Mouse (Mus musculus): Measurements from ENCODE around the gene Hoxa2. TPM values are rescaled to one million over a fixed set of nuclear protein-coding genes. Genes with fewer than 3 reads are reported as not detected.

Gene Hoxa2
- total and polyA plus RNA-seq, 3 experiments, result not detected

DNA sequence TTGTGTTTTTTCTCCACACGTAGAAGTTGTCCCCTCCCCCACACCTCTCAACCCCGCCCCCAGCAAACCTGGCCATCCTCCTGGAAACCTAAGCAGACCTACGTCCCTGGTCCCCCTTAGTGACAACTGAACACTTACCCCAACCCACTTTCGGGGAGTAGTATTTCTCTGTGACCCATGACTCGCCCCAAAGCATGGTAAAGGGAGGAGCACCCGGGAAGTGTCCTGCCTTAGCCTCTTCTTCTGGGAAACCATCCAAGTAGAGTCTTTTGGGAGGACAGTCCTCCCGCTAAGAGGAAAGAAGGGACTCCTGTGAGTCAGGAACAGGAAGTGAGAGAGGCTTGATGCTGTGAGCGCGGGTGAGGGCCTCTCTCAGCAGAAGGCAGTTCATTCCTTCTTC lies 4.7 kb downstream of the Hoxa2 start:
- H3K27me3 ChIP-seq (ENCODE audit: control insufficient read depth in 1 of 2, insufficient read depth in 2 of 2, low read length in 2 of 2), result no peaks in the 10 kb centered on the region
- no peaks in the 10 kb centered on the region for H3K36me3 ChIP-seq (ENCODE audit: control insufficient read depth in 1 of 2, insufficient read depth in 2 of 2, low read length in 2 of 2)
- no peaks in the 10 kb centered on the region for H3K9me3 ChIP-seq (replicated peaks; ENCODE audit: insufficient read depth, low read length)
- TF ChIP-seq TCF12 (IDR thresholded peaks at IDR 0.05; ENCODE audit: low read depth, low read length) (no peak), MAX (IDR thresholded peaks at IDR 0.05; ENCODE audit: low read length) (no peak)
- no peak overlapping the region for H3K4me3 ChIP-seq (ENCODE audit: control insufficient read depth in 1 of 2, insufficient read depth in 1 of 2, low read depth in 2 of 2, low read length in 2 of 2)
- H3K27ac ChIP-seq (ENCODE audit: control insufficient read depth, low read depth, low read length), result no peak overlapping the region
- no peak for DNase-seq (ENCODE audit: low read depth, low spot score)
- no peaks in the 10 kb centered on the region for H3K4me1 ChIP-seq (ENCODE audit: control insufficient read depth in 1 of 2, insufficient read depth in 2 of 2, low read length in 2 of 2)
- no peak overlapping the region for H3K9ac ChIP-seq (ENCODE audit: control insufficient read depth, low read depth, low read length, poor library complexity, severe bottlenecking)
- H3K79me2 ChIP-seq (ENCODE audit: control insufficient read depth, insufficient read depth, low read length, poor library complexity), result no peaks in the 10 kb centered on the region

DNA sequence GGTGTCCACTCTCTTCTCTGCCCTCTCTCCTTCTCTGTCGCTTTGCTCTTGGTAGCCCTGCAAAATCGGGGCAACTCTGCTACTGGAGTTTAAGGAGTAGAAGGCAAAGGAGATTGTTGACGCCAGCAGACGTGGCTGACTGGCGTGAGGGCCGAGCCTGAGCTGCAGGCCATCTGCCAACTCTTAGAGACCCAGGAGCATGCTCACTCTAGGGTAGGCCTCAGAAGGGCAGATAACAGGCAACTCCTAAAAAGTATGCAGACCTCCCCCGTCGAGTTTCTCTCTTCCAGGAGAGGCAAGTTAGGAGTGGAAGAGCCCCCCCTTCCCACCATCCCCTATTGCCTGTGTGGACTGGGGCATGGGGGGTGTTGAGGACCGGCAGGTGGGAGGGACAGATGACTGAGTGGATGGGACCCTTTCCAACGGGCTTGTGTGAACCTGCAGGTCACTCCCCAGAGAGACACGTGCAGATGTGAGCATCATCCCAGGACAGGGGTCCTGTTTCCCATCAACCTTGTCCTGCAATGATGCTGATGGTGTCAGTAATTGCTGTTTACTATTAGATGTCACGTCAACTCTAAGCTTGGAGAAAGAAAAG lies 5.4 kb downstream of the Hoxa2 start:
- no peak overlapping the region for H3K27ac ChIP-seq (ENCODE audit: control insufficient read depth, low read depth, low read length)

DNA sequence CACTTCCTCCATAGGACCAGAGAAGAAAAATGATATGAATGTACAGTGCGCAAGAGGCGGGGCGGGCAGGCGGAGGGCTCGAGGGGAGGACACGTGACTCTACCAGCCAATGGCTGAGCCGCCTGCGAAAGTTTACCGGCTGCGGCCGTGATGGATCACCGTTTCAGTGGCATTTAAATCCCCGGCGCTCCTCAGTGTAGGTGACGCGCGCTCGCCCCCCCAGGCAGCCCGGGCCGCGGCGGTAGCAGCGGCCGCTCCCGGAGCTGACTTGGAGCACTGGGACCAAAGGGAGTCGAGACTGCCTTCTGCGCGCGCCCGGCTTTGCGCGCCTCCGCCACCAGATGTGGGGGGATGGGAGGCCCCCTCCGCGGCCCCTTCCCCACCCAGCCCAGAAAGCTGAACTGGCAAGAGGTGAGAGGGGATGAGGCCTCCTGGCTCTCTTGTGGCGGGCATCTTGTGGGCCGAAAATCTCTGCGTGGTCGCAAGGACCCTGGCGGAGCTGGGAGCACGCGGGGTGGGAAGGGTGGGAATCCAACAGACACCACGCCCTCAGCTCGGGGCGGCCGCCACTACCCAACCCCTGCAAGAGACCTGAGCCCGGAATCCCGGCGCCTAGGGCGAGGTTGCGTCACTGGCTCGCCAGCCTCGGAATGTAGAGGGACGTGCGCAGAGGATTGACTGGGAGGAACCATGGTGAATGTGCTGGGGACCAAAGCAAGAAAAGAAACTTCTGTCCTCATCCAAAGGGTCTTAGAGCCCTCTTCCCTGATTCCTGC lies 6.2 kb downstream of the Hoxa2 start, which contains the start of gene Hoxa1:
TSS of gene Hoxa1 (minus strand) at position 42 of the 776 bp plus-strand sequence.
- no peak within 1 kb of the TSS for H3K27ac ChIP-seq (ENCODE audit: control insufficient read depth, low read depth, low read length)
- H3K27me3 ChIP-seq (ENCODE audit: control insufficient read depth in 1 of 2, insufficient read depth in 2 of 2, low read length in 2 of 2), result peaks cover 0 to 1% of the 10 kb centered on the region in 2 experiments; a peak in 1 of 4 replicates
- no peak within 1 kb of the TSS for H3K4me3 ChIP-seq (ENCODE audit: control insufficient read depth in 1 of 2, insufficient read depth in 1 of 2, low read depth in 2 of 2, low read length in 2 of 2)
- no peaks in the 10 kb centered on the region for H3K9me3 ChIP-seq (replicated peaks; ENCODE audit: insufficient read depth, low read length)
- no peaks in the 10 kb centered on the region for H3K4me1 ChIP-seq (ENCODE audit: control insufficient read depth in 1 of 2, insufficient read depth in 2 of 2, low read length in 2 of 2)
- H3K36me3 ChIP-seq (ENCODE audit: control insufficient read depth in 1 of 2, insufficient read depth in 2 of 2, low read length in 2 of 2), result no peaks in the 10 kb centered on the region
- no peaks in the 10 kb centered on the region for H3K79me2 ChIP-seq (ENCODE audit: control insufficient read depth, insufficient read depth, low read length, poor library complexity)
- TF ChIP-seq POLR2A (IDR thresholded peaks at IDR 0.05; ENCODE audit: control insufficient read depth in 1 of 2, insufficient read depth in 1 of 2, low read depth in 1 of 2, low read length in 2 of 2, poor library complexity in 1 of 2), result 0 out of 4 replicates have a peak, but pooled peaks of 1 of the 2 experiments have one; percentile 18
- TF ChIP-seq TBP (IDR thresholded peaks at IDR 0.05; ENCODE audit: low read depth, low read length), result no peak
- TF ChIP-seq CHD1 (IDR thresholded peaks at IDR 0.05; ENCODE audit: low read depth, low read length), result no peak
- TF ChIP-seq ZC3H11A (IDR thresholded peaks at IDR 0.05; ENCODE audit: low read depth, low read length), result no peak
- no peak for DNase-seq (ENCODE audit: low read depth, low spot score)
- H3K9ac ChIP-seq (ENCODE audit: control insufficient read depth, low read depth, low read length, poor library complexity, severe bottlenecking), result no peak within 1 kb of the TSS

More for the DNA sequence above, 5.4 kb downstream of the Hoxa2 start:
- DNase-seq (ENCODE audit: low read depth, low spot score), result no peak
- Histone ChIP-seq H3K4me3 (ENCODE audit: control insufficient read depth in 1 of 2, insufficient read depth in 1 of 2, low read depth in 2 of 2, low read length in 2 of 2) (no peak overlapping the region), H3K9me3 (replicated peaks; ENCODE audit: insufficient read depth, low read length) (no peaks in the 10 kb centered on the region), H3K36me3 (ENCODE audit: control insufficient read depth in 1 of 2, insufficient read depth in 2 of 2, low read length in 2 of 2) (no peaks in the 10 kb centered on the region), H3K4me1 (ENCODE audit: control insufficient read depth in 1 of 2, insufficient read depth in 2 of 2, low read length in 2 of 2) (no peaks in the 10 kb centered on the region), H3K79me2 (ENCODE audit: control insufficient read depth, insufficient read depth, low read length, poor library complexity) (no peaks in the 10 kb centered on the region), H3K9ac (ENCODE audit: control insufficient read depth, low read depth, low read length, poor library complexity, severe bottlenecking) (no peak overlapping the region), H3K27me3 (ENCODE audit: control insufficient read depth in 1 of 2, insufficient read depth in 2 of 2, low read length in 2 of 2) (no peaks in the 10 kb centered on the region)
- TF ChIP-seq ZMIZ1 (IDR thresholded peaks at IDR 0.05; ENCODE audit: low read depth, low read length) (no peak), GATA1 (IDR thresholded peaks at IDR 0.05; ENCODE audit: low read depth, low read length) (no peak), ZNF384 (IDR thresholded peaks at IDR 0.05; ENCODE audit: low read depth, low read length) (no peak), CTCF (IDR thresholded peaks at IDR 0.05 in 2 of 3, conservative IDR thresholded peaks at IDR 0.05 in 1 of 3; ENCODE audit: control insufficient read depth in 1 of 3, insufficient read depth in 1 of 3, low read depth in 2 of 3, low read length in 3 of 3, poor library complexity in 1 of 3, severe bottlenecking in 1 of 3) (no peak), EP300 (IDR thresholded peaks at IDR 0.05; ENCODE audit: low read depth in 1 of 2, low read length in 2 of 2) (no peak), JUND (IDR thresholded peaks at IDR 0.05; ENCODE audit: low read depth, low read length) (no peak), GABPA (IDR thresholded peaks at IDR 0.05; ENCODE audit: low read depth, low read length) (no peak), ETS1 (IDR thresholded peaks at IDR 0.05; ENCODE audit: low read depth, low read length) (no peak), MYC (IDR thresholded peaks at IDR 0.05; ENCODE audit: low read depth, low read length) (no peak), UBTF (IDR thresholded peaks at IDR 0.05; ENCODE audit: borderline replicate concordance, insufficient read depth, low read depth, low read length) (no peak), POLR2AphosphoS5 (IDR thresholded peaks at IDR 0.05; ENCODE audit: borderline replicate concordance, low read depth, low read length) (no peak), SIN3A (IDR thresholded peaks at IDR 0.05; ENCODE audit: low read length) (no peak), CHD1 (IDR thresholded peaks at IDR 0.05; ENCODE audit: low read depth, low read length) (no peak), NRF1 (IDR thresholded peaks at IDR 0.05; ENCODE audit: insufficient read depth, low read depth, low read length, poor library complexity, severe bottlenecking) (no peak), MYB (IDR thresholded peaks at IDR 0.05; ENCODE audit: low read depth, low read length) (no peak), MAFK (IDR thresholded peaks at IDR 0.05; ENCODE audit: borderline replicate concordance, low read depth, low read length) (no peak)

All from MEL (cell line).